Mouse (Mus musculus) monocyte, adult 59 days (primary cell): ENCODE results near the gene Mpc2. TPM values are rescaled to one million over a fixed set of nuclear protein-coding genes. Genes with fewer than 3 reads are reported as not detected.

Experiments used
- total RNA-seq, 2 experiments: library from RNA; stranded (reverse); gene quantifications; one replicate each; pipeline ENCODE4 v1.2.4; 2023

Mpc2 gene
- total RNA-seq, result 10 to 100 TPM; 45.0 to 47.2 TPM

GRCm38 (mm10) chr1:165460360-165460800 lies at the start of gene Mpc2, which contains the start of gene Dcaf6:
TSS of gene Mpc2 (plus strand) at chr1:165460637.
TSS of gene Dcaf6 (minus strand) at chr1:165460475.

GRCm38 (mm10) chr1:165484688-165485233 lies 24.3 kb downstream of the Mpc2 start, which contains the start of gene Adcy10:
TSS of gene Adcy10 (plus strand) at chr1:165485183.

Other genes starting within 250 kb of the Mpc2 start
- gene Tiprl, start 223.6 kb upstream of the Mpc2 start, total RNA-seq, result 10 to 100 TPM; 24.3 to 34.3 TPM
- gene Gpr161, start 164.8 kb upstream of the Mpc2 start, total RNA-seq, result under 1 TPM; 0.15 to 0.16 TPM
- gene Dcaf6, start 162 bp upstream of the Mpc2 start, total RNA-seq, result 10 to 100 TPM; 19.0 to 22.3 TPM
- under 1 TPM in 1 of 2 experiments, not detected in 1; 0.47 TPM for gene Adcy10, start 24.5 kb downstream of the Mpc2 start, total RNA-seq
- gene Mpzl1, start 173.9 kb downstream of the Mpc2 start, total RNA-seq, result 10 to 100 TPM; 19.7 to 24.7 TPM
- 100 to 1,000 TPM; 115 to 122 TPM for gene Rcsd1, start 249.1 kb downstream of the Mpc2 start, total RNA-seq